Mouse (Mus musculus) liver, embryonic 14.5 days (tissue): ENCODE measurements at regions not wholly inside any gene's neighbourhood (a gene's known extent, or its start where the extent isn't known, plus 50 kb on each side); places are given as distances from the start of the nearest gene placed in this dataset.

Experiments
- ATAC-seq: fragments of 200-750 bp; cut with Nextera tagmentation; 2 replicates; pipeline ENCODE4 v1.8.0; 2017; ENCODE audit warnings: moderate number of reproducible peaks, mild to moderate bottlenecking, moderate library complexity; ENCODE audit not compliant: insufficient read depth
- DNase-seq, 3 experiments: peaks; one replicate each; pipeline ENCODE4 v3.0.0-alpha.2; 2012 to 2013; ENCODE audit warnings: low read depth in 3 of 3, low spot score in 3 of 3
- H3K27ac ChIP-seq: fragments of 300-500 bp; sonication (generic); 2 replicates; pipeline ENCODE4 v1.5.1; 2014; ENCODE audit warnings: moderate library complexity, mild to moderate bottlenecking, control low read depth, inconsistent platforms
- H3K27me3 ChIP-seq: fragments of 300-500 bp; sonication (generic); 2 replicates; pipeline ENCODE4 v1.6.1; 2014; ENCODE audit warnings: mild to moderate bottlenecking, low read length, moderate library complexity; ENCODE audit not compliant: control insufficient read depth, insufficient read depth
- H3K36me3 ChIP-seq: fragments of 300-500 bp; sonication (generic); replicated peaks from 2 replicates; pipeline ENCODE4 v1.6.1; 2014; ENCODE audit warnings: low read depth; ENCODE audit not compliant: control insufficient read depth, insufficient read depth
- H3K4me1 ChIP-seq, 2 experiments: fragments of 200-500 bp in 1 of 2; fragments of 300-500 bp in 1 of 2; sonication (generic) in 1 of 2; replicated peaks; 2 replicates each; pipeline ENCODE4 v1.6.1; 2012 to 2014; ENCODE audit warnings: antibody characterized with exemption in 1 of 2, inconsistent platforms in 1 of 2, low read length in 1 of 2; ENCODE audit not compliant: control insufficient read depth in 2 of 2, insufficient read depth in 2 of 2
- H3K4me2 ChIP-seq: fragments of 300-500 bp; sonication (generic); 2 replicates; pipeline ENCODE4 v1.6.1; 2014; ENCODE audit warnings: low read depth, mild to moderate bottlenecking, control low read depth, moderate library complexity
- H3K4me3 ChIP-seq, 2 experiments: fragments of 200-500 bp in 1 of 2; fragments of 300-500 bp in 1 of 2; sonication (generic) in 1 of 2; 2 replicates each; pipeline ENCODE4 v1.5.1; 2012 to 2014; ENCODE audit warnings: low read depth in 2 of 2, low read length in 2 of 2, mild to moderate bottlenecking in 2 of 2, control low read depth in 1 of 2, inconsistent platforms in 1 of 2, moderate library complexity in 1 of 2; ENCODE audit not compliant: insufficient read depth in 1 of 2
- H3K9ac ChIP-seq: fragments of 300-500 bp; sonication (generic); replicated peaks from 2 replicates; pipeline ENCODE4 v1.6.1; 2014; ENCODE audit warnings: mild to moderate bottlenecking, control low read depth, moderate library complexity
- H3K9me3 ChIP-seq: fragments of 300-500 bp; sonication (generic); 2 replicates; pipeline ENCODE4 v1.6.1; 2016; ENCODE audit warnings: low read length, mixed read lengths; ENCODE audit not compliant: control insufficient read depth
- CTCF ChIP-seq: IDR thresholded peaks from 2 replicates; pipeline ENCODE4 v1.5.1; 2016; ENCODE audit warnings: antibody characterized with exemption, low read depth, control low read depth
- EP300 ChIP-seq: IDR thresholded peaks from 2 replicates; pipeline ENCODE4 v1.6.1; 2016; ENCODE audit warnings: antibody characterized with exemption, low read depth
- WGBS: fragments of 180-500 bp; shearing (Covaris S2); extraction: QIAGEN DNeasy Blood & Tissue Kit; methylation state at CpG from one replicate; pipeline ENCODE4 v1.1.7; 2014; ENCODE audit not compliant: insufficient replicate concordance; 5-methylcytosine and 5-hydroxymethylcytosine counted together

DNA sequence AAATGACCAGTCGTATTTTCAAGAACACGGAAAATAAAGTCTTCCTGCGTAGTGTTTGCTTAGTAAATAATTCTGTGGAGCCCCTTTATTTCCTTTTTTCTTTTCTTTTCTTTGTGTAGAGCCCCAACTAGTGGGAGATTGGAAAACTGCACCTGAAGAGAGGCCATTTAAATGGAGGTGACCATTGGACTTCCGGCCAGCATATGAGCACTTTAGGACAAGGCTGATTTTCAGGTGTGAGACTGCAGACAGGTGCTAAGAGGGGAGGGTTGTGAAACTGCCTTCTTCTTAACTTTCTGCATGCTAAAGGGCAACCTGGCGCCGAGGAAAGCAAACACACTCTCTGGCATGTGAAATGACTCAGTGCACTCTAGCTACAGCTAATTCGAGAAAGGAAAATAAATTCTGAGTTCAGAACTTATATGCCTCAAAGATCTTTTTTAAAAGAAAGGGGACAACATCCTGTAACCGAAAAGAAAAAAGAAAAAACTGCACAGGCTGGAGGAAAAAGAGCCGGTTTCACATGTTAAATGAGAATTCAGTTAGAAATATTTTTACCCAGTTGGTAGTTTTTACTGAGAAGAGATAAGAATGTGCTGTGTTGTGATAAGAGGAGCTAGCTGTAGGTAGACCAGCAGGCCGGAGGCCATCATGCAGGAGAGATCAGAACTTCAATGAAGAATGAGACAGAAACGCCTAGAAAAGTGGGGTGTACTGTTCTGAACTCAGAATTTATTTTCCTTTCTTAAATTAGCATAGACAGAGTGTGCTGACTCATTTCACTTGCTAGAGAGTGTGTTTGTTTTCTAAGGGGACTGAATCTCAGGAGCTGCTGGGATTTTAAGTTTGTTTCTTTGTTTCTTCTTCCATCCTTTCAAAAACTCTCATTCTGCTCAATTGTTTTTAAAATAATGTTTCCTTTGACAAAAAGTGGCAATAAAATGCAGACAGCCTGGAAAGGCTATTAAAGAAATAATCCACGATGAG, 65.8 kb upstream of the Prep start:
- ATAC-seq = peak; percentile 86
- H3K4me3 ChIP-seq = peak overlapping the region; percentile 49 to 59
- H3K27ac ChIP-seq = peak overlapping the region; percentile 63
- H3K36me3 ChIP-seq = no peaks in the 10 kb centered on the region
- H3K9me3 ChIP-seq = no peaks in the 10 kb centered on the region
- TF ChIP-seq CTCF (peak; percentile 77), EP300 (peak; percentile 69)
- H3K4me1 ChIP-seq = peaks cover 7 to 31% of the 10 kb centered on the region in 2 experiments
- no peaks in the 10 kb centered on the region for H3K27me3 ChIP-seq
- WGBS = 10% methylated on average over 12 of the region's 12 CpGs
- H3K4me2 ChIP-seq = peak overlapping the region; percentile 76
- peak overlapping the region; percentile 50 for H3K9ac ChIP-seq
- DNase-seq = peak; percentile 47 to 72 (median 57)

- no peaks in the 10 kb centered on the region for H3K27me3 ChIP-seq
- H3K9ac ChIP-seq = peak overlapping the region; percentile 50
- peak overlapping the region; percentile 31 to 49 for H3K4me3 ChIP-seq
- no peaks in the 10 kb centered on the region for H3K36me3 ChIP-seq
- H3K4me2 ChIP-seq = peak overlapping the region; percentile 76
- ATAC-seq = no peak
- no peaks in the 10 kb centered on the region for H3K9me3 ChIP-seq
- DNase-seq = no peak
- 27% methylated on average over 18 of the region's 18 CpGs for WGBS
- H3K27ac ChIP-seq = no peak overlapping the region
- H3K4me1 ChIP-seq = peaks cover 7 to 31% of the 10 kb centered on the region in 2 experiments
- TF ChIP-seq EP300 = no peak
- no peak for TF ChIP-seq CTCF
These were observed 66.8 kb upstream of the Prep start for GRCm38 (mm10) chr10:45000027-45000840.

- Histone ChIP-seq H3K4me1 (peaks cover 7 to 27% of the 10 kb centered on the region in 2 experiments), H3K27me3 (no peaks in the 10 kb centered on the region), H3K9me3 (no peaks in the 10 kb centered on the region), H3K36me3 (no peaks in the 10 kb centered on the region), H3K4me3 (no peak overlapping the region), H3K9ac (no peak overlapping the region), H3K27ac (no peak overlapping the region), H3K4me2 (peak overlapping the region; percentile 39)
- 17% methylated on average over 4 of the region's 4 CpGs for WGBS
- ATAC-seq (no peak), DNase-seq (no peak)
- no peak for TF ChIP-seq CTCF
These were observed 69.1 kb upstream of the Prep start for GRCm38 (mm10) chr10:44997906-44998289.

- ATAC-seq = no peak
These were observed 69.7 kb upstream of the Prep start for GRCm38 (mm10) chr10:44997184-44997905.

More at GRCm38 (mm10) chr10:44997184-44997905, 69.7 kb upstream of the Prep start:
- Histone ChIP-seq H3K9me3 (no peaks in the 10 kb centered on the region), H3K36me3 (no peaks in the 10 kb centered on the region), H3K4me2 (peak overlapping the region; percentile 39), H3K4me1 (peaks cover 7 to 23% of the 10 kb centered on the region in 2 experiments), H3K9ac (no peak overlapping the region), H3K27ac (no peak overlapping the region), H3K4me3 (no peak overlapping the region), H3K27me3 (no peaks in the 10 kb centered on the region)
- 18% methylated on average over 13 of the region's 14 CpGs for WGBS
- TF ChIP-seq EP300 = no peak
- TF ChIP-seq CTCF = no peak
- no peak for DNase-seq
